ENCODE assay signal across 8 mouse cellular contexts in the genomic region with DNA sequence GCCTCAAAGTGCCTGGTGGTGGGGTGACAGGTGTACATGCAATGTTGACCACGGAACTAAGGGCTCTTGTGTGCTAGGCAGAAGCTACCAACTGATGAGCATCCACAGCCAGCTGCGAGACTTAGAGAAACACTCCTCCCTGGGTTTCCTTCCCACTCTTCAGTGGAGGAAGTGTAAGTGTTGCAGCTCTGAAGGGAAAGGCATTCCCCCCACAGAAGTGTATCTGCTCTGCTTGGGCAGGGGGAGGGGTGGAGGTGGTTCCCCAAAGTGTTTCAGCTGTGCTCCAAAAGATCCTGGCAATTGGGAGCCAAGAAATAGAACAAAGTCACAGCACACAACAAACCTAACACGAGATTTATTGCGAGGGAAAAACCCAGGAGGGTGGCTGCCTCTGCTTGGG. TPM values are rescaled to one million over a fixed set of nuclear protein-coding genes. Genes with fewer than 3 reads are reported as not detected.
DNase-seq lines count a peak whose midpoint lies in the region; ATAC-seq and TF ChIP-seq lines count a peak whose summit lies in the region.

No protein-coding gene starts in this region.

- peaks cover 4% of the 10 kb centered on the region; the same call in 1 of the 2 replicates for H3K27me3 ChIP-seq in heart, embryonic 11.5 days (ENCODE audit: control insufficient read depth, insufficient read depth, low read length)
- no peaks in the 10 kb centered on the region for H3K27me3 ChIP-seq in MEL (ENCODE audit: control insufficient read depth in 1 of 2, insufficient read depth in 2 of 2, low read length in 2 of 2)
- H3K27me3 ChIP-seq in hindbrain, embryonic 10.5 days (ENCODE audit: insufficient read depth, poor library complexity, severe bottlenecking): peaks cover 4% of the 10 kb centered on the region; the same call in 1 of the 2 replicates

- H3K9ac ChIP-seq in heart, embryonic 11.5 days (ENCODE audit: low read depth, low read length): peak overlapping the region; percentile 98
- peak overlapping the region; percentile 78 for H3K9ac ChIP-seq in MEL (ENCODE audit: control insufficient read depth, low read depth, low read length, poor library complexity, severe bottlenecking)

- peaks cover 31% of the 10 kb centered on the region for H3K4me1 ChIP-seq in heart, embryonic 11.5 days (ENCODE audit: control insufficient read depth, insufficient read depth, low read length)
- peaks cover 11 to 33% of the 10 kb centered on the region in 2 experiments for H3K4me1 ChIP-seq in MEL (ENCODE audit: control insufficient read depth in 1 of 2, insufficient read depth in 2 of 2, low read length in 2 of 2)
- peaks cover 49% of the 10 kb centered on the region for H3K4me1 ChIP-seq in hindbrain, embryonic 10.5 days (replicated peaks)

- WGBS in heart, embryonic 11.5 days (ENCODE audit: insufficient replicate concordance): 61% methylated on average over 4 of the region's 4 CpGs
- WGBS in hindbrain, embryonic 10.5 days: 70% methylated on average over 4 of the region's 4 CpGs

- peak overlapping the region; percentile 94; the same call in 1 of the 2 replicates for H3K4me3 ChIP-seq in heart, embryonic 11.5 days (ENCODE audit: low read depth, low read length)
- H3K4me3 ChIP-seq in MEL (ENCODE audit: control insufficient read depth in 1 of 2, insufficient read depth in 1 of 2, low read depth in 2 of 2, low read length in 2 of 2): peak overlapping the region; percentile 45 to 58
- H3K4me3 ChIP-seq in hindbrain, embryonic 10.5 days: peak overlapping the region; percentile 73

- H3K27ac ChIP-seq in heart, embryonic 11.5 days (ENCODE audit: low read depth, low read length): peak overlapping the region; percentile 69
- H3K27ac ChIP-seq in MEL (ENCODE audit: control insufficient read depth, low read depth, low read length): peak overlapping the region; percentile 84
- H3K27ac ChIP-seq in hindbrain, embryonic 10.5 days: peak overlapping the region; percentile 96

- peak overlapping the region; percentile 98 for H3K4me2 ChIP-seq in heart, embryonic 11.5 days

- TF ChIP-seq POLR2A in MEL (IDR thresholded peaks at IDR 0.05; ENCODE audit: control insufficient read depth in 1 of 2, insufficient read depth in 1 of 2, low read depth in 1 of 2, low read length in 2 of 2, poor library complexity in 1 of 2): no peak

- ATAC-seq in heart, embryonic 11.5 days (replicated peaks; ENCODE audit: insufficient number of reproducible peaks, low FRiP score, low TSS enrichment): no peak
- ATAC-seq in megakaryocyte progenitor cell, adult 5-6 weeks (replicated peaks; ENCODE audit: poor library complexity): peak; percentile 42

- TF ChIP-seq RAD21 in MEL (IDR thresholded peaks at IDR 0.05; ENCODE audit: low read depth, low read length): no peak

- no peak for TF ChIP-seq CTCF in MEL (IDR thresholded peaks at IDR 0.05 in 2 of 3, conservative IDR thresholded peaks at IDR 0.05 in 1 of 3; ENCODE audit: control insufficient read depth in 1 of 3, insufficient read depth in 1 of 3, low read depth in 2 of 3, low read length in 3 of 3, poor library complexity in 1 of 3, severe bottlenecking in 1 of 3)

- peaks cover 41% of the 10 kb centered on the region for H3K79me2 ChIP-seq in MEL (ENCODE audit: control insufficient read depth, insufficient read depth, low read length, poor library complexity)

- H3K9me3 ChIP-seq in heart, embryonic 11.5 days (replicated peaks; ENCODE audit: control insufficient read depth, low read length): no peaks in the 10 kb centered on the region
- H3K9me3 ChIP-seq in MEL (replicated peaks; ENCODE audit: insufficient read depth, low read length): no peaks in the 10 kb centered on the region
- no peaks in the 10 kb centered on the region for H3K9me3 ChIP-seq in hindbrain, embryonic 10.5 days

- no peak for TF ChIP-seq EP300 in MEL (IDR thresholded peaks at IDR 0.05; ENCODE audit: low read depth in 1 of 2, low read length in 2 of 2)

- no peak for DNase-seq in heart, postnatal 14 days
- peak; percentile 58 for DNase-seq in MEL (ENCODE audit: low read depth, low spot score)
- no peak for DNase-seq in hindbrain, embryonic 10.5 days (ENCODE audit: low spot score)
- no peak for DNase-seq in urinary bladder, postnatal 4 days (ENCODE audit: low spot score in 2 of 2)
- DNase-seq in embryo, embryonic 11 days: no peak
- no peak for DNase-seq in retina, embryonic 14.5 days (ENCODE audit: low spot score)

- intact Hi-C loops in heart, postnatal 14 days (cut with DNase I): no loop called here

- H3K36me3 ChIP-seq in heart, embryonic 11.5 days (ENCODE audit: control insufficient read depth, insufficient read depth, low read length): peaks cover under 1% of the 10 kb centered on the region; the same call in 1 of the 2 replicates
- peaks cover 5 to 38% of the 10 kb centered on the region in 2 experiments; a peak in 3 of 4 replicates for H3K36me3 ChIP-seq in MEL (ENCODE audit: control insufficient read depth in 1 of 2, insufficient read depth in 2 of 2, low read length in 2 of 2)
- peaks cover 24% of the 10 kb centered on the region for H3K36me3 ChIP-seq in hindbrain, embryonic 10.5 days

TF ChIP-seq in MEL, 35 proteins besides CTCF, POLR2A, EP300 and RAD21 (continues in another document):
- TF ChIP-seq MEF2A (IDR thresholded peaks at IDR 0.05; ENCODE audit: extremely low read depth, insufficient replicate concordance, low read depth, low read length, poor library complexity, severe bottlenecking) (no peak), UBTF (IDR thresholded peaks at IDR 0.05; ENCODE audit: borderline replicate concordance, insufficient read depth, low read depth, low read length) (no peak), ETS1 (IDR thresholded peaks at IDR 0.05; ENCODE audit: low read depth, low read length) (no peak), POLR2AphosphoS2 (IDR thresholded peaks at IDR 0.05; ENCODE audit: low read length) (no peak), MXI1 (IDR thresholded peaks at IDR 0.05; ENCODE audit: low read depth, low read length) (no peak), GABPA (IDR thresholded peaks at IDR 0.05; ENCODE audit: low read depth, low read length) (no peak), ZMIZ1 (IDR thresholded peaks at IDR 0.05; ENCODE audit: low read depth, low read length) (no peak), CHD1 (IDR thresholded peaks at IDR 0.05; ENCODE audit: low read depth, low read length) (no peak), MYC (IDR thresholded peaks at IDR 0.05; ENCODE audit: low read depth, low read length) (no peak), E2F4 (IDR thresholded peaks at IDR 0.05; ENCODE audit: borderline replicate concordance, low read depth, low read length) (no peak), TBP (IDR thresholded peaks at IDR 0.05; ENCODE audit: low read depth, low read length) (no peak)

RNA-seq across cellular contexts. Expression of a gene that starts 0.9 kb away (rescaled TPM):
- 14.0 and 17.2 TPM in 2 replicates for polyA plus RNA-seq in heart, embryonic 11.5 days (2014; fragmentation: Nextera tagmentation; extraction: Ambion mirVana)
- total RNA-seq in heart, postnatal 14 days (2021): 10 to 100 TPM; 41.3 to 44.0 TPM
- total RNA-seq in MEL (2012; rRNA removed): 55.4 and 56.3 TPM in 2 replicates
- polyA plus RNA-seq in MEL (2012; ENCODE audit: insufficient read depth in 1 of 2, insufficient read length in 2 of 2, low read depth in 1 of 2, low replicate concordance in 2 of 2, missing spikeins in 1 of 2): 100 to 1,000 TPM in 1 of 2 experiments, 10 to 100 TPM in 1; 89.5 to 289 TPM
- polyA plus RNA-seq in hindbrain, embryonic 10.5 days (2016; fragmentation: Nextera tagmentation; extraction: Ambion mirVana): 19.0 and 25.0 TPM in 2 replicates
- total RNA-seq in megakaryocyte progenitor cell, adult 5-6 weeks (2015): 13.9 and 15.3 TPM in 2 replicates
- 32.3 and 32.5 TPM in 2 replicates for total RNA-seq in megakaryocyte progenitor cell, adult 5-6 weeks (2017)

RNA-seq across cellular contexts. Expression of a gene that starts 19.4 kb away (rescaled TPM):
- 1.1 and 2.2 TPM in 2 replicates for polyA plus RNA-seq in heart, embryonic 11.5 days (2014; fragmentation: Nextera tagmentation; extraction: Ambion mirVana)
- 1 to 10 TPM; 2.4 to 3.8 TPM for total RNA-seq in heart, postnatal 14 days (2021)
- not detected in 2 replicates for total RNA-seq in MEL (2012; rRNA removed)
- under 1 TPM in 1 of 2 experiments, not detected in 1; 0.54 TPM for polyA plus RNA-seq in MEL (2012; ENCODE audit: insufficient read depth in 1 of 2, insufficient read length in 2 of 2, low read depth in 1 of 2, low replicate concordance in 2 of 2, missing spikeins in 1 of 2)
- 0.27 and 0.38 TPM in 2 replicates for polyA plus RNA-seq in hindbrain, embryonic 10.5 days (2016; fragmentation: Nextera tagmentation; extraction: Ambion mirVana)
- not detected in 2 replicates for total RNA-seq in megakaryocyte progenitor cell, adult 5-6 weeks (2015)
- 0.07 TPM in 1 of 2 replicates, not detected in the other for total RNA-seq in megakaryocyte progenitor cell, adult 5-6 weeks (2017)

RNA-seq across cellular contexts. Expression of a gene that starts 24.4 kb away (rescaled TPM):
- polyA plus RNA-seq in heart, embryonic 11.5 days (2014; fragmentation: Nextera tagmentation; extraction: Ambion mirVana): 1.7 and 1.9 TPM in 2 replicates
- not detected for total RNA-seq in heart, postnatal 14 days (2021)
- 1.9 and 2.6 TPM in 2 replicates for total RNA-seq in MEL (2012; rRNA removed)
- polyA plus RNA-seq in MEL (2012; ENCODE audit: insufficient read depth in 1 of 2, insufficient read length in 2 of 2, low read depth in 1 of 2, low replicate concordance in 2 of 2, missing spikeins in 1 of 2): 1 to 10 TPM in 1 of 2 experiments, not detected in 1; 1.9 TPM
- 2.9 and 4.3 TPM in 2 replicates for polyA plus RNA-seq in hindbrain, embryonic 10.5 days (2016; fragmentation: Nextera tagmentation; extraction: Ambion mirVana)
- not detected in 2 replicates for total RNA-seq in megakaryocyte progenitor cell, adult 5-6 weeks (2015)
- not detected in 2 replicates for total RNA-seq in megakaryocyte progenitor cell, adult 5-6 weeks (2017)

RNA-seq across cellular contexts. Expression of a gene that starts 38.4 kb away (rescaled TPM):
- polyA plus RNA-seq in heart, embryonic 11.5 days (2014; fragmentation: Nextera tagmentation; extraction: Ambion mirVana): 1.4 and 1.5 TPM in 2 replicates
- under 1 TPM; 0.56 to 0.72 TPM for total RNA-seq in heart, postnatal 14 days (2021)
- 3.4 and 5.0 TPM in 2 replicates for total RNA-seq in MEL (2012; rRNA removed)
- 1 to 10 TPM in 1 of 2 experiments, not detected in 1; 7.7 TPM for polyA plus RNA-seq in MEL (2012; ENCODE audit: insufficient read depth in 1 of 2, insufficient read length in 2 of 2, low read depth in 1 of 2, low replicate concordance in 2 of 2, missing spikeins in 1 of 2)
- polyA plus RNA-seq in hindbrain, embryonic 10.5 days (2016; fragmentation: Nextera tagmentation; extraction: Ambion mirVana): 3.0 and 7.3 TPM in 2 replicates
- not detected in 2 replicates for total RNA-seq in megakaryocyte progenitor cell, adult 5-6 weeks (2015)
- total RNA-seq in megakaryocyte progenitor cell, adult 5-6 weeks (2017): not detected in 2 replicates

RNA-seq across cellular contexts. Expression of a gene that starts 51.7 kb away (rescaled TPM):
- 307 and 329 TPM in 2 replicates for polyA plus RNA-seq in heart, embryonic 11.5 days (2014; fragmentation: Nextera tagmentation; extraction: Ambion mirVana)
- total RNA-seq in heart, postnatal 14 days (2021): 100 to 1,000 TPM; 160 to 164 TPM
- total RNA-seq in MEL (2012; rRNA removed): 132 and 134 TPM in 2 replicates
- 100 to 1,000 TPM in 1 of 2 experiments, not detected in 1; 232 TPM for polyA plus RNA-seq in MEL (2012; ENCODE audit: insufficient read depth in 1 of 2, insufficient read length in 2 of 2, low read depth in 1 of 2, low replicate concordance in 2 of 2, missing spikeins in 1 of 2)
- polyA plus RNA-seq in hindbrain, embryonic 10.5 days (2016; fragmentation: Nextera tagmentation; extraction: Ambion mirVana): 324 and 329 TPM in 2 replicates
- 214 and 223 TPM in 2 replicates for total RNA-seq in megakaryocyte progenitor cell, adult 5-6 weeks (2015)
- total RNA-seq in megakaryocyte progenitor cell, adult 5-6 weeks (2017): 129 and 151 TPM in 2 replicates
